Mouse (Mus musculus) spleen, adult 2 months (tissue): ENCODE data around the gene BC067074.
"Not testable (repeated sequence)": the region's sequence is repeated elsewhere in the genome, so short reads cannot be mapped to it uniquely, and the experiment has no call there.

Experiments used
- CTCF ChIP-seq: fragments of 200-500 bp; IDR thresholded peaks from 2 replicates; pipeline ENCODE4 v1.5.1; 2011; ENCODE audit warnings: mild to moderate bottlenecking, inconsistent platforms; ENCODE audit not compliant: insufficient read depth, insufficient read length, insufficient replicate concordance; ENCODE audit errors: extremely low read depth
- POLR2A ChIP-seq: fragments of 200-500 bp; IDR thresholded peaks from 2 replicates; pipeline ENCODE4 v1.6.1; 2011; ENCODE audit warnings: low read depth, low read length, inconsistent platforms

GRCm38 (mm10) chr13:113382770-113383169 is 89.8 kb downstream of the BC067074 start:
- TF ChIP-seq POLR2A, CTCF: not testable (repeated sequence)
